Comparison of ENCODE assay signal across 16 mouse cellular contexts in genomic region chr1:119410661-119411060, GRCm38 (mm10).
"Had no signal": no experiment of that assay in that cellular context is flagged by ENCODE, and none has a peak within 500 bp of the region (broad histone marks: within the 10 kb centered on the region; RNA-seq: fewer than 3 reads in every experiment).

No protein-coding gene starts in this region.

- H3K27ac ChIP-seq: neural tube, embryonic 12.5 days; neural tube, embryonic 13.5 days; neural tube, embryonic 15.5 days; stomach, embryonic 15.5 days; stomach, postnatal 0 days had no signal

- H3K4me2 ChIP-seq: neural tube, embryonic 12.5 days; neural tube, embryonic 13.5 days; neural tube, embryonic 15.5 days; stomach, embryonic 15.5 days had no signal

- DNase-seq: retina, postnatal 1 day; right cerebral cortex, adult 18-20 months; right cerebral cortex, postnatal 14 days; right cerebral cortex, postnatal 4 days; spleen, adult 18-20 months; thymus, adult 18-20 months; thymus, adult 2 months; thymus, postnatal 14 days; thymus, postnatal 25 days; thymus, postnatal 36 days; thymus, postnatal 4 days had no signal

- H3K27me3 ChIP-seq: neural tube, embryonic 12.5 days; stomach, embryonic 15.5 days had no signal

- H3K9ac ChIP-seq: neural tube, embryonic 12.5 days; neural tube, embryonic 13.5 days; neural tube, embryonic 15.5 days; stomach, embryonic 15.5 days had no signal

- H3K9me3 ChIP-seq: neural tube, embryonic 12.5 days; neural tube, embryonic 13.5 days; neural tube, embryonic 15.5 days; stomach, embryonic 15.5 days had no signal

- H3K36me3 ChIP-seq: neural tube, embryonic 12.5 days; neural tube, embryonic 13.5 days; neural tube, embryonic 15.5 days; stomach, embryonic 15.5 days had no signal

- H3K4me3 ChIP-seq: neural tube, embryonic 12.5 days; neural tube, embryonic 13.5 days; neural tube, embryonic 15.5 days; stomach, embryonic 15.5 days had no signal
